Mouse (Mus musculus): Measurements from ENCODE around the gene Chd1l.

Gene Chd1l

GRCm38 (mm10) chr3:97512296-97512695 is 97.7 kb downstream of the Chd1l start:
- no peak for TF ChIP-seq GATA4 (IDR thresholded peaks at IDR 0.05; ENCODE audit: insufficient replicate concordance, low read length)

Measured in liver, adult (tissue).